Mouse (Mus musculus) limb, embryonic 15.5 days (tissue): ENCODE results near the gene Rmnd1. TPM values are rescaled to one million over a fixed set of nuclear protein-coding genes. Genes with fewer than 3 reads are reported as not detected.

Experiments
- polyA plus RNA-seq: library from polyadenylated mRNA; unstranded; fragments of >200 nt; fragmentation: Nextera tagmentation; extraction: Ambion mirVana; gene quantifications from 2 replicates; pipeline ENCODE4 v1.2.1, GENCODE M21; 2015

Rmnd1 gene
- polyA plus RNA-seq, 1 experiment from 2014 or later, result 43.4 TPM

Other genes with a start within 250 kb of the Rmnd1 start
- gene Akap12, start 166.0 kb downstream of the Rmnd1 start, polyA plus RNA-seq, result 38.1 and 40.0 TPM in 2 replicates
- 12.5 and 13.4 TPM in 2 replicates for gene Zbtb2, start 44.3 kb downstream of the Rmnd1 start, polyA plus RNA-seq
- gene Armt1, start 79 bp upstream of the Rmnd1 start, polyA plus RNA-seq, result 16.3 and 16.9 TPM in 2 replicates
- 0.13 TPM in 1 of 2 replicates, not detected in the other for gene Ccdc170, start 50.1 kb upstream of the Rmnd1 start, polyA plus RNA-seq
- 0.82 and 0.87 TPM in 2 replicates for gene Esr1, start 179.2 kb upstream of the Rmnd1 start, polyA plus RNA-seq